Mouse (Mus musculus): ENCODE measurements around the gene Trp53bp2.
A peak's percentile ranks its signal among the peaks of the same experiment; 100 is the strongest.

The Trp53bp2 gene

GRCm38 (mm10) chr1:182408243-182408642 is 729 bp upstream of the Trp53bp2 start:
- peak; percentile 4; the same call in 1 of the 2 replicates for ATAC-seq (ENCODE audit: low TSS enrichment)

- peak; percentile 35; the same call in 1 of the 2 replicates for ATAC-seq (ENCODE audit: low TSS enrichment)
These were observed 615 bp downstream of the Trp53bp2 start for GRCm38 (mm10) chr1:182409401-182410173.

- no peak for ATAC-seq (ENCODE audit: low TSS enrichment)
These were observed 3.8 kb downstream of the Trp53bp2 start for GRCm38 (mm10) chr1:182412586-182413270.

- ATAC-seq (ENCODE audit: low TSS enrichment), result no peak
These were observed 10.5 kb downstream of the Trp53bp2 start for GRCm38 (mm10) chr1:182419481-182419880.

GRCm38 (mm10) chr1:182424274-182424673 is 15.3 kb downstream of the Trp53bp2 start:
- no peak for ATAC-seq (ENCODE audit: low TSS enrichment)

- no peak for ATAC-seq (ENCODE audit: low TSS enrichment)
These were observed 16.2 kb downstream of the Trp53bp2 start for GRCm38 (mm10) chr1:182425176-182425575.

- no peak for ATAC-seq (ENCODE audit: low TSS enrichment)
These were observed 17.5 kb downstream of the Trp53bp2 start for GRCm38 (mm10) chr1:182426444-182426843.

- no peak for ATAC-seq (ENCODE audit: low TSS enrichment)
These were observed 18.5 kb downstream of the Trp53bp2 start for GRCm38 (mm10) chr1:182427426-182427825.

- ATAC-seq (ENCODE audit: low TSS enrichment), result no peak
These were observed 20.9 kb downstream of the Trp53bp2 start for GRCm38 (mm10) chr1:182429826-182430225.

GRCm38 (mm10) chr1:182430676-182431075 is 21.7 kb downstream of the Trp53bp2 start:
- no peak for ATAC-seq (ENCODE audit: low TSS enrichment)

GRCm38 (mm10) chr1:182432059-182432458 is 23.1 kb downstream of the Trp53bp2 start:
- ATAC-seq (ENCODE audit: low TSS enrichment), result peak; percentile 20; the same call in 1 of the 2 replicates

GRCm38 (mm10) chr1:182436746-182437145 is 27.8 kb downstream of the Trp53bp2 start:
- no peak for ATAC-seq (ENCODE audit: low TSS enrichment)

GRCm38 (mm10) chr1:182439546-182440222 is 30.7 kb downstream of the Trp53bp2 start:
- no peak for ATAC-seq (ENCODE audit: low TSS enrichment)

- no peak for ATAC-seq (ENCODE audit: low TSS enrichment)
These were observed 33.0 kb downstream of the Trp53bp2 start for GRCm38 (mm10) chr1:182441791-182442473.

- no peak for ATAC-seq (ENCODE audit: low TSS enrichment)
These were observed 35.1 kb downstream of the Trp53bp2 start for GRCm38 (mm10) chr1:182444116-182444515.

GRCm38 (mm10) chr1:182448276-182449035 is 39.5 kb downstream of the Trp53bp2 start:
- ATAC-seq (ENCODE audit: low TSS enrichment), result no peak

GRCm38 (mm10) chr1:182452473-182452872 is 43.5 kb downstream of the Trp53bp2 start:
- ATAC-seq (ENCODE audit: low TSS enrichment), result no peak

GRCm38 (mm10) chr1:182455080-182455479 is 46.1 kb downstream of the Trp53bp2 start:
- peak; percentile 82 for ATAC-seq (ENCODE audit: low TSS enrichment)

GRCm38 (mm10) chr1:182458556-182458955 is 49.6 kb downstream of the Trp53bp2 start:
- ATAC-seq (ENCODE audit: low TSS enrichment), result no peak

GRCm38 (mm10) chr1:182459436-182459835 is 50.5 kb downstream of the Trp53bp2 start:
- ATAC-seq (ENCODE audit: low TSS enrichment), result no peak
